In the genomic region with DNA sequence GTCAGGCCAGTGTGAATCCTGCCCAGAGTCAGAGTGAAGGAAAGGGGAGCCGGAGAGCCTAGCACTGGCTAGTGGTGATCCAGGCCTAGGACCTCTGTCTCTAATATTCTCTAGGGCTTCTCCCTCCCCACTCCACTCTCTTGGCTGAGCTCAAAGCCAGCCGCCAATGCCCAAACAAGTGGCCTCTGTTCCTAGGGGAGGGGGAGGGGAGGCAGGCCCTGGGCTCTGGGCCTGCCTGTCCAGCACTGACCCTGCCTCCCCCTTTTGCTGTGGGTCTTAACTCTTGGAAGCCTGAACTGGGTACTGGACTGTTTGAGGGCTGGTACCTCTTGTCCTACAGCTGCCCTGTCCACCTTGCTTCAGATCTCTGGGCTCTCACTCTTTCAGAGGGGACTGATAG, we compare ENCODE assay signal across 8 mouse cellular contexts. TPM values are rescaled to one million over a fixed set of nuclear protein-coding genes. Genes with fewer than 3 reads are reported as not detected.
DNase-seq lines count a peak whose midpoint lies in the region; ATAC-seq and TF ChIP-seq lines count a peak whose summit lies in the region.

No protein-coding gene starts in this region.

- no peak for DNase-seq in heart, adult 18-20 months
- DNase-seq in layer of hippocampus, postnatal 36 days, result peak; percentile 49 to 63
- DNase-seq in spleen, adult 18-20 months, result no peak
- no peak for DNase-seq in thymus, postnatal 36 days
- no peak for DNase-seq in lung, postnatal 25 days (ENCODE audit: low spot score)

- 41% methylated on average over 2 of the region's 2 CpGs for WGBS in heart, embryonic 11.5 days (ENCODE audit: insufficient replicate concordance)
- WGBS in neural tube, embryonic 13.5 days, result 62% methylated on average over 1 of the region's 2 CpGs

- no peak overlapping the region for H3K9ac ChIP-seq in heart, embryonic 11.5 days (ENCODE audit: low read depth, low read length)
- H3K9ac ChIP-seq in neural tube, embryonic 13.5 days, result no peak overlapping the region

- H3K4me3 ChIP-seq in heart, embryonic 11.5 days (ENCODE audit: low read depth, low read length), result no peak overlapping the region
- H3K4me3 ChIP-seq in cortical plate, adult 2 months (ENCODE audit: insufficient read depth, low read length), result peak overlapping the region; percentile 36; the same call in 1 of the 2 replicates
- no peak overlapping the region for H3K4me3 ChIP-seq in neural tube, embryonic 13.5 days

- TF ChIP-seq CTCF in cortical plate, adult 2 months (IDR thresholded peaks at IDR 0.05; ENCODE audit: extremely low read depth, insufficient read depth, low read length), result no peak

- no peak overlapping the region for H3K27ac ChIP-seq in heart, embryonic 11.5 days (ENCODE audit: low read depth, low read length)
- peak overlapping the region; percentile 88 for H3K27ac ChIP-seq in cortical plate, adult 2 months (ENCODE audit: insufficient read depth, low read length)
- no peak overlapping the region for H3K27ac ChIP-seq in neural tube, embryonic 13.5 days (replicated peaks)

- peak; percentile 60; the same call in 1 of the 2 replicates for TF ChIP-seq POLR2A in cortical plate, adult 2 months (IDR thresholded peaks at IDR 0.05; ENCODE audit: extremely low read depth, insufficient read depth, low read length)

- 0 out of 2 replicates have a peak overlapping the region, but pooled peaks have one; percentile 18 for H3K4me2 ChIP-seq in heart, embryonic 11.5 days
- no peak overlapping the region for H3K4me2 ChIP-seq in neural tube, embryonic 13.5 days

- peaks cover 42% of the 10 kb centered on the region for H3K27me3 ChIP-seq in heart, embryonic 11.5 days (ENCODE audit: control insufficient read depth, insufficient read depth, low read length)
- peaks cover 13% of the 10 kb centered on the region for H3K27me3 ChIP-seq in neural tube, embryonic 13.5 days

- ATAC-seq in heart, embryonic 11.5 days (replicated peaks; ENCODE audit: insufficient number of reproducible peaks, low FRiP score, low TSS enrichment), result no peak
- ATAC-seq in neural tube, embryonic 13.5 days (ENCODE audit: low read depth), result 0 out of 2 replicates have a peak, but pooled peaks have one; percentile 21

- H3K36me3 ChIP-seq in heart, embryonic 11.5 days (ENCODE audit: control insufficient read depth, insufficient read depth, low read length), result no peaks in the 10 kb centered on the region
- no peaks in the 10 kb centered on the region for H3K36me3 ChIP-seq in neural tube, embryonic 13.5 days

- H3K4me1 ChIP-seq in heart, embryonic 11.5 days (ENCODE audit: control insufficient read depth, insufficient read depth, low read length), result peaks cover 30% of the 10 kb centered on the region
- H3K4me1 ChIP-seq in cortical plate, adult 2 months (ENCODE audit: control insufficient read depth, insufficient read depth, low read length), result 0 out of 2 replicates have a peak, but pooled peaks cover 2% of the 10 kb centered on the region
- peaks cover 12% of the 10 kb centered on the region for H3K4me1 ChIP-seq in neural tube, embryonic 13.5 days (replicated peaks)

- H3K9me3 ChIP-seq in heart, embryonic 11.5 days (replicated peaks; ENCODE audit: control insufficient read depth, low read length), result no peaks in the 10 kb centered on the region
- no peaks in the 10 kb centered on the region for H3K9me3 ChIP-seq in neural tube, embryonic 13.5 days

RNA-seq across cellular contexts. Expression of gene Arap1, which starts 2.0 kb away (rescaled TPM):
- 15.4 and 16.0 TPM in 2 replicates for polyA plus RNA-seq in heart, embryonic 11.5 days (2014; fragmentation: Nextera tagmentation; extraction: Ambion mirVana)
- 10 to 100 TPM; 31.3 to 35.1 TPM for total RNA-seq in heart, adult 18-20 months (2021)
- 16.3 and 19.1 TPM in 2 replicates for polyA plus RNA-seq in cortical plate, adult 2 months (2012; rRNA removed)
- 10 to 100 TPM; 20.1 to 20.8 TPM for total RNA-seq in layer of hippocampus, postnatal 36 days (2021)
- 11.2 and 11.3 TPM in 2 replicates for polyA plus RNA-seq in neural tube, embryonic 13.5 days (2015; fragmentation: Nextera tagmentation; extraction: Ambion mirVana)

RNA-seq across cellular contexts. Expression of gene Stard10, which starts 33.0 kb away (rescaled TPM):
- polyA plus RNA-seq in heart, embryonic 11.5 days (2014; fragmentation: Nextera tagmentation; extraction: Ambion mirVana), result 44.4 and 48.9 TPM in 2 replicates
- total RNA-seq in heart, adult 18-20 months (2021), result 10 to 100 TPM; 68.5 to 72.5 TPM
- polyA plus RNA-seq in cortical plate, adult 2 months (2012; rRNA removed), result 94.2 and 95.5 TPM in 2 replicates
- total RNA-seq in layer of hippocampus, postnatal 36 days (2021), result 10 to 100 TPM; 22.7 to 23.3 TPM
- polyA plus RNA-seq in neural tube, embryonic 13.5 days (2015; fragmentation: Nextera tagmentation; extraction: Ambion mirVana), result 9.2 and 9.6 TPM in 2 replicates

RNA-seq across cellular contexts. Expression of gene Atg16l2, which starts 47.8 kb away (rescaled TPM):
- 13.7 and 18.9 TPM in 2 replicates for polyA plus RNA-seq in heart, embryonic 11.5 days (2014; fragmentation: Nextera tagmentation; extraction: Ambion mirVana)
- 1 to 10 TPM; 5.5 to 7.4 TPM for total RNA-seq in heart, adult 18-20 months (2021)
- polyA plus RNA-seq in cortical plate, adult 2 months (2012; rRNA removed), result 65.1 and 74.5 TPM in 2 replicates
- total RNA-seq in layer of hippocampus, postnatal 36 days (2021), result 10 to 100 TPM; 42.1 to 42.7 TPM
- 16.5 and 17.7 TPM in 2 replicates for polyA plus RNA-seq in neural tube, embryonic 13.5 days (2015; fragmentation: Nextera tagmentation; extraction: Ambion mirVana)

Comparison
In these comparisons a context has a peak if more than half of its experiments do, and no peak if none do; other contexts are left out.
1. DNase-seq: peak in layer of hippocampus, postnatal 36 days (2 of 2); none in heart, adult 18-20 months (0 of 2), spleen, adult 18-20 months (0 of 2), thymus, postnatal 36 days (0 of 2) and lung, postnatal 25 days (single experiment).